Mouse (Mus musculus) frontal cortex, adult (tissue): ENCODE measurements around the gene Aco1.

Experiments
- ATAC-seq: cut with Nextera tagmentation; 2 replicates; pipeline ENCODE4 v1.9.2; 2017; ENCODE audit warnings: mild to moderate bottlenecking, moderate library complexity, mixed read lengths; ENCODE audit not compliant: low TSS enrichment

The Aco1 gene

DNA sequence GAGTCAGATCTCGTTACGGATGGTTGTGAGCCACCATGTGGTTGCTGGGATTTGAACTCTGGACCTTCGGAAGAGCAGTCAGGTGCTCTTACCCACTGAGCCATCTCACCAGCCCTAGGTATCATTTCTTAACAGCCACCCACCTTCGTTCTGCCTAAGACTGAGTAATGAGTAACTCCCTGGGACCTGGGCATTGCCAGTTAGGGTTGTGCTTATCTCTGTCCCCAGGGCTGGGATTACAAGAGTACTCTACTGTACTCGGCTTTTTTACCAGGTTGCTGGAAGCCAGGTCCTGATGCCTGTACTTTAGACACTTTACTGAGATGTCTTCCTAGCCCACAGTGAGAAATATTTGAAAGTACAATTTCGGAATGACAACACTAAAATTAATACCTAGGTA, 69.3 kb downstream of the Aco1 start:
- no peak for ATAC-seq

DNA sequence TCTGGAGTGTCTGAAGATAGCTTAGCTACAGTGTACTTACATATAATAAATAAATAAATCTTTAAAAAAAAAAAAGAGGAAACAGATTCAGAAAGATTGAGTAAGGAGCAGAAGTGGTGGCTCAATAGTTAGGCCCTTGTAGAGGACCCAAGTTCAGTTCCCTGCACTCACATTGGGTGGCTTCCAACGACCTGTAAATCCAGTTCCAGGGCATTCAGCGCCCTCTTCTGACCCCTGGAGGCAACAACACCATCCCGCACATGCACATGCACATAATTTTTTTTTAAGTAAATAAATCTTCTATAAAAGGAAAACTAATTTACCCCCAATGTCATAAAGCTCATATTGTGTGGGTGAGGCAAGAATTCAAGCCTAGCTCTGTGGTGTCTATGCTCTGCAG, 75.0 kb downstream of the Aco1 start:
- ATAC-seq = no peak

DNA sequence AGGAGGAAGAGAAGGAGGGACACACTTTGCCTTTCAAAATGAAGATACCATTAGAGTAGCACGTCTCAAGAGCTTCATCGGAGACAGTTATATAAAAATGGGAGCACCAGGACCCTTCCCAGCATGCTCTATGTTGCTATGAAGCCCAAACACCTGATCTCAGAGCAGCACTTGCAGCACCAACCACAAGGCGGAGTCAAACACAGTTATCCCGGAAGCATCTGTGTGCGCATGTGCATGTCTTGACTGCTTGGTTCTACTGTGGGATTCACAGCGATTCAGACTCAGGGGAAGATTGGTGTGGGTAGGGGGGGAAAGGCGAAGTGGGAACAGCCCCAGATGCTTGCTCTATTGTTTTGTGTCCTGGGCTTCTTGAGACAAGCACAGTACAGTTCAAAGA, 75.5 kb downstream of the Aco1 start:
- no peak for ATAC-seq

DNA sequence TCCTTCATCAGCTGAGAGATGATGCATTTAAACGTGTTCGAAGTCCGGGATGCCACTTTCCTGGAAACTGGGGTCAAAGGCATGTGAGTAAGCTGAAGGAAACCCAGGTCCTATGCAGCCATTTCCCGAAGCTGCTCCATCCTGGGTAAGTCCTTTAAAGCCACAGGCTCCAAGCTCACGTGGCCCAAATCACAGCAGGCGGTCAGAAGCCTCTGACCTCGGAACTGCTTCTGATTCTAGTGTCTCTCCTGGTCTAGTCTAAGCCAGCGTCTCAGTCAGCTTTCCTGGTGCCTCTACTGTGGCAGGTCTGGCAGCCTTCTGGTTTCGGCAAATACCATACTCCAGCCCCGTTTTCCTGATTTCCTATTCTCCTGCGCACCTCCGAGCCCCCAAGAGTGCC, 77.6 kb downstream of the Aco1 start:
- ATAC-seq = peak; percentile 52; the same call in 1 of the 2 replicates

DNA sequence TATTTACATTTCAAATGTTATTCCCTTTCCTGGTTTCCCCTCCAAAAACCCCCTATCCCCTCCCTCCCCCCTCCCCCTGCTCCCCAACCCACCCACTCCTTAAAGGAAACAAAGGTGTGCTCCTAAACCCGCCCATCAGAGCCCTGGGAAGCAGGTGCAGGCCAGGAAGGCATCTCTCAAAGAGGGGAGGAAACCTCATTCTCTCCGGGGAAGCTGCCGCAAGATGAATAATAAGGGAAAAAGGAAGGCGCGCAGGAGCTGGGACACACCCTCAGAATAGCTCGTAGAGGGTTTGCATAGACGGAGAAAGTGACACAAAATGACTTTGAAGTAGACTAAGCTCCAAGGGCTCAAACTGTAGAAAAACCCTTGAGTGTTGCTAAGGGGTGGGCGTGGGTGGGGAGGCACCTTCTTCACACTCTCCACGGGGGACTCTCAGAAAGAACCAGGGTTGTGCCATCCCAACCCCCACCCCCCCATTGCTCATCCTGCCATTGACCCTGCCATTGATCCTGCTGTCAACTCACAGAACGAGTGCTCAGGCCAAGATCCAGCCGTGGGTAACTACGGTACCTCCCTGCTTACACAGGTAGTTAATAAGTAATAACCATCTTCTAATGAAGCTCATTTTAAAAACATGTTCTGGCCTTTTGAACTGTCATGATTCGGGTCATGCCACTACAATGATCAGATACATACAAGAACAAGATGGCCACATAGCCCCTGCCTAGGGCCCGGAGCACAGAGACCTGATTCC, 78.3 kb downstream of the Aco1 start:
- no peak for ATAC-seq

GRCm38 (mm10) chr4:40221876-40222585, 79.2 kb downstream of the Aco1 start:
- no peak for ATAC-seq

DNA sequence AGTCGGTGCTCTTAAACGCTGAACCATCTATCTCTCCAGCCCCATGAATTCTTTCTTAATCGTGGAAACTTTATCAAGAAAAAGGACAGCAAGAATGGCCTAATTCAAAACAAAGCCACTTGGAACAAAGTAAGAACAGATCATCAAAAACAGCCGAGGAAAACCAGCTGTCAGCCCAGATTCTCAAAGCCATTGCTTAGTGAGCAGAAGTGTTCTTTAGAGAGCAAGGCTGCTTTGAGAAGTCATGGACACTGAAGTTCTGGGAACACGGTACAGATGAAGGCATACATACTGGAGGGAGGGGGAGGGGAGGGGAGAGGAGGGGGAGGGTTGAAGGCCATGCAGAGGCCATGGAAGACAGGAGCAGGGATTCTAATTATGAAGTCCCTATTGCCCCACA, 83.2 kb downstream of the Aco1 start:
- ATAC-seq = no peak

- no peak for ATAC-seq
Measured at GRCm38 (mm10) chr4:40227131-40227530, 84.2 kb downstream of the Aco1 start.

- ATAC-seq = no peak
Measured at GRCm38 (mm10) chr4:40227886-40228285, 85.0 kb downstream of the Aco1 start.

GRCm38 (mm10) chr4:40229723-40230122, 86.8 kb downstream of the Aco1 start:
- no peak for ATAC-seq

DNA sequence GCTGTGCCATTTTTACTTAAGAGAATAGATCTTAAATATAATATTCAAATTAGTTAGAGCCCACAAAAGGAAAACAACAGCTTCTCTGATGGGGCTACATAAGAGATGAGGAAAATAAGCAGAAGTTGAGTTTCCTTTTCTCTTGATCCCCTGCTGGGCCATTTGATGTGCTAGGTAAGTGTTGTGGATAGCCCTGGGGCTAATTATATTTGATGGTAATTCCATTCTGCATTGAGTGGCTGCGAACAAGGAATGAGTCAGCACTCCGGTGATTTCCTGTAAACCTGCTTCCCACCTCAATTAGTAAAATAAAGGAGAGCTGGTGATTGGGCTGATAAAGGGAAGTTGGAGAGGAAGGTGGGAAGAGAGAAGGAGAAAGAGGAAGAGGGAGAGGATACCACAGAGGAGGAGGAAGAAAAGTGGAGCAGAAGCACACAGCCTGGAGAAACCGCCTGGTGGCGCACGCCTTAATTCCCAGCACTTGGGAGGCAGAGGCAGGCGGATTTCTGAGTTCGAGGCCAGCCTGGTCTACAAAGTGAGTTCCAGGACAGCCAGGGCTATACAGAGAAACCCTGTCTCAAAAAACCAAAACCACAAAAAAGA, 90.3 kb downstream of the Aco1 start:
- no peak for ATAC-seq

DNA sequence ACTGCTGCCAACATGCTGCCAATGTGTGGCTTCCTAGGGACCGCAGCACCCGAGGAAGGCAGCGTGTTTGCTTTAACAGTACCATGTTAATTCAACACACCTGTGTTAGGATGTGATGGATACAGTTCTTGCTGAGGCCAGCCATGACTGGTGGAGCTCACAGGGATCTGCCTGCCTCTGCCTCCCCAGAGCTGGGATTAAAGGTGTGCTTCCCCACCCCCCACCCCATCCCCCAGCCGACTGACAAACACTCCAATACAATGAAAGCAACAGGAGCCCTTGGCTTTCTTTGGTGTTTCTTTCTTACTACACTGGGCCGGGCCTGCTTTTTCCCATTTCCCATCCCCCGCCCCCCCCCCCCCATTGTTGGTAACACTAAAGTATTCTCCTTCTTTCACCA, 91.4 kb downstream of the Aco1 start:
- no peak for ATAC-seq

- ATAC-seq = no peak
Measured at GRCm38 (mm10) chr4:40236829-40237228, 93.9 kb downstream of the Aco1 start.

DNA sequence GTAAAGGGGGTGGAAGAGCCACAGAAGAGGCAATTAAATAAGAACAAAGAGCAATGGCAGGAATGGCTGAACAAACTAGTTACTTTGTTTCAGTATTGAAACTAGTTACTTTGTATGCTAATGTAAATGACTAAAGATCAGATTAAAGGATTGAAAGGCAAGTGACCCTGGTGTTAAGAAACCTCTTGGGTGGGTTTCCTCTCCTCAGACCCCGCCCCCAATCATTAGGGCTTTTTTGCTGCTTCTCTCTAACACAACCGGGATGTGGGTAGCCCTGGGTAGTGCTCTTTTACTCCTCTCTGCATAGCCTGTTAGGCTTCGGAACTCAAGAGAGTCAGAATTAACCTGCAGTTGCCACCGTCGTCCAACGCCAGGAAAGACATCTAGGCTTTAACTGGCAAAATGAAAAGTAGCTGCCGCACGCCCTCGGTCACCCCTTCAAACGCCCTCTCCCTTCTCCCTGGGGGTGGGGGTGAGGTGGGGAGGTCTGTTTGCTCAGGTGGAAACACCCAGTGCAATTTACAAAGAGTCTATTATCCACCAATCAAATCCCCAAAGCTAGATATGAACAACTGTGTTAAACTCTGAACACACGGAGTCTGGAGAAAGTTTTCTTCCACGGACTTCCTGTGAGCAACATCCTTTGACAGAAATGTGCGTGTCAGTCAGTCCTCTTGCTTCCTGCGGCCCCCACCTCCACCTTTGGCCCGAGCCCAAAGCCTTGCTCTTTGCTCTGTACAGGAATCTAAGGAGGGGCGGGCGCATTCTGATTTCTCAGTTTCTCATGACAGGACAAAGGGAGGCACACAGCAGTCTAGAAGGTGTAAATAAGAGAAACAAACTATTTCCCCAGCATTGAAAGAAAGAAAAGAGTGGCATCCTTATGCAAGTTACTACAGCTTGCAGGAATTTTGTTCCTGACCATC, 95.9 kb downstream of the Aco1 start:
- peak; percentile 55 for ATAC-seq

DNA sequence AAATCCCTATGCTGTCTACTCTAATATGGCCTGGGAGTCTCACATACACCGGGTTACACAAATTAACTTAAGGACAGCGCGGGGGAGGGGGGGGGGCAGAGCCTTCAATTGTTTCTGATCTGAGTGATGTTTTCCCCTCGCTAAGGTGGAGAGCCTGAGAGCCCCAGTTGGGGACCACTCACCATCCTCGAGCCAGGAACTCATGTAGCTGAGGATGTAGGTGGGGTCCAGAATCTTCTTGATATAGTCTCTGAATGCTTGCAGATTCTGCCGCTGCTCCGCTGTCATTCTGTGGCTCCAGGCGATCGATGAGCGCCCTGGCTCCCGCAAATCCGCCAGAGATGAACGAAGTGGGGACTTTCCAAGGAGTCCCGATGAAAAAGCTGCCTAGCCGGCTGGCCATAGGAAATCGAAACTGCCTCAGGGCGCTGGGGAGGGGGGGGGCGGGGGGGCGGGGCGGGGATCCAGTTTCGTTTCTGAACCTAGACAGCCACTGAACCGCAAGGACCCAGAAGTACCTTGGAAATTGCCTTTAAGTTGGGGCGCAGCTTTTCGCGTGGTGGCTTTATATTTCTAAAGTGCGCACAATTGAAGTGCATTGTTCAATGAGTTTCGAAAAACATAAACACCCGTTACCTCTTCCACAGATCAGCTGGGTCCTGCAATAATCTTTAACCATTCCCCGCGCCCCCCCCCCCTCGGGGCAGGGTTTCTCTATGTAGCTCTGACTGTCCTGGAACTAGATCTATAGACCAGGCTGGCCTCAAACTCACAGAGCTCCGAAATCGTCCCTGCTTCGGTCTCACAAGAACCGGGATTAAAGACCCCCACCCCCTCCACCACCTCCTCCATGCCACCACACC, 96.8 kb downstream of the Aco1 start, which contains the start of gene Ddx58:
Ddx58 (minus strand) TSS at position 420 of the 863 bp plus-strand sequence.
- peak; percentile 65 for ATAC-seq

DNA sequence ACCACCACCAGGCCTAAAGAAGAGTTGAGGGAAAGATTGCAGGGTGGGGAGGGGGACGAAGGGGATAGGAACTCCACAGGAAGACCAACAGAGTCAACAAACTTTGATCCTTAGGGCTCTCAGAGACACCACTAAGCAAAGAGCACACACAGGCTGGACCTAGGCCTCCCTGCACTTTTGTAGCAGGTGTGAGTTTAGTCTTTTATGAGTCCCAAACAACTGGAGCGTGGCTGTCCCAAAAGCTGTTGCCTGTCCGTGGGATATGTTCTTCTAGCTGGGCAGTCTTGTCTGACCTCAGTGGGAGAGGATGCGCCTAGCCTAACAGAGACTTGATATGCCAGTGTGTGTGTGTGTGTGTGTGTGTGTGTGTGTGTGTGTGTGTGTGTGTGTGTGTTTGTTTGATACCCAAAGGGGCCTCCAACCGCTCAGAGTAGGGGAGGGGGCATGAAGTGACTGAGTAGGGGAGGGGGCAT, 97.4 kb downstream of the Aco1 start:
- ATAC-seq = no peak

GRCm38 (mm10) chr4:40241928-40242327, 99.0 kb downstream of the Aco1 start:
- ATAC-seq = no peak

- no peak for ATAC-seq
Measured at GRCm38 (mm10) chr4:40243006-40243405, 100.1 kb downstream of the Aco1 start.

- no peak for ATAC-seq
Measured at GRCm38 (mm10) chr4:40244035-40244434, 101.2 kb downstream of the Aco1 start.
